Mouse (Mus musculus) limb, embryonic 13.5 days (tissue): ENCODE measurements around the gene Loxl3. TPM values are rescaled to one million over a fixed set of nuclear protein-coding genes. Genes with fewer than 3 reads are reported as not detected.

Experiments
- ATAC-seq: fragments of 200-750 bp; cut with Nextera tagmentation; 2 replicates; pipeline ENCODE4 v1.8.0; 2017; ENCODE audit warnings: low read depth, moderate number of reproducible peaks, moderate TSS enrichment; ENCODE audit not compliant: low FRiP score
- H3K27ac ChIP-seq: fragments of 300-500 bp; sonication (generic); 2 replicates; pipeline ENCODE4 v1.5.1; 2015; ENCODE audit warnings: inconsistent platforms, mild to moderate bottlenecking, moderate library complexity
- H3K27me3 ChIP-seq: fragments of 300-500 bp; sonication (generic); 2 replicates; pipeline ENCODE4 v1.6.1; 2015; ENCODE audit warnings: mild to moderate bottlenecking, inconsistent platforms
- H3K36me3 ChIP-seq: fragments of 300-500 bp; sonication (generic); 2 replicates; pipeline ENCODE4 v1.6.1; 2015; ENCODE audit warnings: inconsistent platforms, mild to moderate bottlenecking, moderate library complexity
- H3K4me1 ChIP-seq: fragments of 300-500 bp; sonication (generic); 2 replicates; pipeline ENCODE4 v1.6.1; 2015; ENCODE audit warnings: inconsistent platforms
- H3K4me2 ChIP-seq: fragments of 300-500 bp; sonication (generic); replicated peaks from 2 replicates; pipeline ENCODE4 v1.6.1; 2015; ENCODE audit warnings: inconsistent platforms, mild to moderate bottlenecking, moderate library complexity
- H3K4me3 ChIP-seq: fragments of 300-500 bp; sonication (generic); 2 replicates; pipeline ENCODE4 v1.5.1; 2015; ENCODE audit warnings: moderate library complexity, mild to moderate bottlenecking, inconsistent platforms
- H3K9ac ChIP-seq: fragments of 300-500 bp; sonication (generic); 2 replicates; pipeline ENCODE4 v1.6.1; 2015; ENCODE audit warnings: mild to moderate bottlenecking, inconsistent platforms
- H3K9me3 ChIP-seq: fragments of 300-500 bp; sonication (generic); 2 replicates; pipeline ENCODE4 v1.6.1; 2016; ENCODE audit warnings: inconsistent platforms
- WGBS: fragments of 180-500 bp; shearing (Covaris S2); methylation state at CpG from one replicate; pipeline ENCODE4 v1.1.7; 2015; 5-methylcytosine and 5-hydroxymethylcytosine counted together
- polyA plus RNA-seq: library from polyadenylated mRNA; unstranded; fragments of >200 nt; fragmentation: Nextera tagmentation; extraction: Ambion mirVana; gene quantifications from 2 replicates; pipeline ENCODE4 v1.2.1, GENCODE M21; 2015

Gene Loxl3
- polyA plus RNA-seq, 1 experiment from 2014 or later: 36.3 TPM

DNA sequence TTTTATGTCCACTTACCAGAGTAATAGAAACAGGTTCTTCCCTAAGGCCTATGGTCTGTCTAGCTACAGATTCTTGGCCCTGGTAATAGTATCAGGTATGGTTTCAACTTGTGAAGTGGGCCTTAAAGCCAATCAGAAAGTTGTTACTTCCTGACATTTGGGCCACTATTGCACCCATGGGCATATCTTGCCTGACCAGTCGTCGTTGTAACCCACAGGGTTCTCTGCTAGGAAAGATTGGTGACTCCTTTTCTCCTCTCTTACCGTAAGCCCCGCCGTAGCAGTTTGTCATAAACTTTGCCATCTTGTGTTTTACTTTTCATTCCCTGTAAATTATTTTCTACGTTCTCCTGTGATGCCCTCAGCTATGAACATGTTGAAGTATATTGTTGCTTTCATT, 13.9 kb upstream of the Loxl3 start:
- no peak overlapping the region for H3K9ac ChIP-seq
- 86% methylated on average over 6 of the region's 6 CpGs for WGBS
- no peaks in the 10 kb centered on the region for H3K36me3 ChIP-seq
- H3K4me3 ChIP-seq: no peak overlapping the region
- H3K4me1 ChIP-seq: no peaks in the 10 kb centered on the region
- H3K4me2 ChIP-seq: no peak overlapping the region
- ATAC-seq: no peak
- no peak overlapping the region for H3K27ac ChIP-seq
- H3K27me3 ChIP-seq: no peaks in the 10 kb centered on the region
- H3K9me3 ChIP-seq: no peaks in the 10 kb centered on the region

DNA sequence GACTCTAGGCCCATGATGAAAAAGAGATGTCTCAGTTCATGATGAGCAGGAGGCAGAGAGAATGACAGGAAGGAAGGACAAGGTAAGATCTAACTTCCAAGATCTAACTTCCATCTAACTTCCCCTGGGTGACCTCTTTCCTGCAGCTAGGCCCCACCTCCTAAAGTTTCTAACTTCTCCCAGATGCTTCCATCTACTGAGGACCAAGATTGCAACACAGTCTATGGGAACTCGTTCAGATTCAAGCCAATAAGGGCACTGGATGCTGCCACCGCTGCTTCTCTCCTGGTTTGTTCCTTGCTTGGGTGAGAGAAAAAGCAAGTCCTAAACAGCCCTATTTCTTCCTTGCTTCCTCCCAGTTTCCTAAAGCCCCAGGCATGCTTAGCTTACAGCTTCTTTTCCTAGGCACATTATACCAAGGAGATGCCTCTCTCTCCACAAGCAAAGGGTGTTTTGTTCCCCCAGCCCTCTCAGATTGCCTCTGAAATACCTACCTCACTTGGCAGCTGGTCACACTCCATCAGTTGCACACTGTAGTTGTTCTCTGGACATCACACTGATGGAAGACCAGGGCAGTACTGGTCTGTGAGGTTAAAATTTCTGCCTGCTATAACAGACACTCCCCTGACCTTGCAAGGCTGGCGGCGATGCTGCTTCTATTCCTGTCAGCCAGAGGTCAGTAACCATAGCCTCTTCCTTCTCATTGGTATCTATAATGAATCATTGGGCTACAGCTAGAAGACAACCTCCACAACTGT, 13.0 kb upstream of the Loxl3 start:
- H3K36me3 ChIP-seq: no peaks in the 10 kb centered on the region
- no peaks in the 10 kb centered on the region for H3K27me3 ChIP-seq
- no peak overlapping the region for H3K4me3 ChIP-seq
- H3K27ac ChIP-seq: no peak overlapping the region
- no peaks in the 10 kb centered on the region for H3K9me3 ChIP-seq
- no peak overlapping the region for H3K9ac ChIP-seq
- WGBS: 81% methylated on average over 4 of the region's 4 CpGs
- no peak for ATAC-seq
- no peaks in the 10 kb centered on the region for H3K4me1 ChIP-seq
- no peak overlapping the region for H3K4me2 ChIP-seq

DNA sequence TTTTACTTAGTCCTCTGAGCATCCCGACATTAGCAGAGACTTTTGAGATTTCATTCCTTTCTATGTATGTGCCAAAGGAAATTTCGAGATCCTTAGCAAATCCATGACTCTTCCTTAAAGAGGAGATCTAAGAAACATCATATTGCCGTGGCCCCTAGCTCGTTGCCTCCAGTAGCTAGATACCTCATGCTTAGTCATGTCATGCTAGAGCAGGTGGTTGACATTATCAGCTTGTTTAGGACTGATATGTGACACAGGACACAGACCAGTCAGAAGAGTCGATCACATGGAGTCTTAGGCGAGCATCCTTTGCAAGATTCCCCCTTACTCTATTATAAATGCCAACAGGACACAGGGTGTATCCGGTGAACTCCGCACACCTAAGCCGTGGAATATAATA, 11.0 kb upstream of the Loxl3 start:
- H3K36me3 ChIP-seq: no peaks in the 10 kb centered on the region
- H3K27ac ChIP-seq: no peak overlapping the region
- H3K4me3 ChIP-seq: no peak overlapping the region
- H3K4me2 ChIP-seq: no peak overlapping the region
- 85% methylated on average over 9 of the region's 9 CpGs for WGBS
- no peak for ATAC-seq
- no peaks in the 10 kb centered on the region for H3K9me3 ChIP-seq
- H3K27me3 ChIP-seq: no peaks in the 10 kb centered on the region
- peaks cover 9% of the 10 kb centered on the region for H3K4me1 ChIP-seq
- no peak overlapping the region for H3K9ac ChIP-seq

DNA sequence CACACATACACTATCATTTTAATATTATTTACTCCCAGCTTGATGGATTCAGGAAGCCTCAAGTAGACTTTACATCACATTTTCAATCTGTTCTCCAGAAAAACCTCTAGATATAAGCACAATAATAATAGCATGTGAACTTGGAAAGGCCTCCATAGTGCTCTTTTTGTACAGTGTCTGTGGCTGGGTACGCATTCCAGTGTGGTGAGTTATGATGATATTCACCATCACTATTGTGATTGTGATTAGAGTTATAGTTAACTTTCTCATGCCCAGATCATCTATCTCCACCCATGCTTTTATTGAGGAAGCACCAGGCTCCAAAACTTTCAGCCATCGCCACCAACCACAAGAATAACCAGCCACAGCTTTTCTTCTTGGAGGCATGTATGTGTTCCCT, 10.2 kb upstream of the Loxl3 start:
- H3K27me3 ChIP-seq: no peaks in the 10 kb centered on the region
- H3K9ac ChIP-seq: no peak overlapping the region
- no peak overlapping the region for H3K27ac ChIP-seq
- no peak for ATAC-seq
- peaks cover 13% of the 10 kb centered on the region for H3K4me1 ChIP-seq
- H3K4me3 ChIP-seq: no peak overlapping the region
- 89% methylated on average over 2 of the region's 2 CpGs for WGBS
- H3K9me3 ChIP-seq: no peaks in the 10 kb centered on the region
- no peak overlapping the region for H3K4me2 ChIP-seq
- no peaks in the 10 kb centered on the region for H3K36me3 ChIP-seq

DNA sequence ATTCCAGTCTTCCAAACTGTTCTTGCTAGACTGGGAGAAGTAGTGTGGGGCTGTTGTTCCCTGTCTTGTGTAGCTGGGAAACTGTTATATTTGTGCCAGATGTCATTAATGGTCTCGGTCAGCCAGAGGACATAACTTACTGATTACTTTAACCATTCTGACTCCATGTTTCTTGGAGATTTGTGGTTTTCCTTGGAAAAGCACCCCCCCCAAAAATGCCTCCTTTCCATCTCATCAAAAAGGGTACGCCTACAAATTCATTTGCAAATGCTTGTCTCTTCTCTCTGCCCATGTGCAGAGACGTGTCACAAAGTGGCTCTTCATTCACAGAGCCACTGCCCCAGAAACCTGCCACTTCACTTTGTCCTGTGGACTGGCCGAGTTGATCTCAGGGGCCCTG, 9.6 kb upstream of the Loxl3 start:
- Histone ChIP-seq H3K9ac (no peak overlapping the region), H3K4me2 (no peak overlapping the region), H3K27ac (no peak overlapping the region), H3K36me3 (no peaks in the 10 kb centered on the region), H3K27me3 (peaks cover under 1% of the 10 kb centered on the region; the same call in 1 of the 2 replicates), H3K9me3 (no peaks in the 10 kb centered on the region), H3K4me3 (no peak overlapping the region), H3K4me1 (peaks cover 19% of the 10 kb centered on the region)
- ATAC-seq: no peak
- 61% methylated on average over 4 of the region's 4 CpGs for WGBS

DNA sequence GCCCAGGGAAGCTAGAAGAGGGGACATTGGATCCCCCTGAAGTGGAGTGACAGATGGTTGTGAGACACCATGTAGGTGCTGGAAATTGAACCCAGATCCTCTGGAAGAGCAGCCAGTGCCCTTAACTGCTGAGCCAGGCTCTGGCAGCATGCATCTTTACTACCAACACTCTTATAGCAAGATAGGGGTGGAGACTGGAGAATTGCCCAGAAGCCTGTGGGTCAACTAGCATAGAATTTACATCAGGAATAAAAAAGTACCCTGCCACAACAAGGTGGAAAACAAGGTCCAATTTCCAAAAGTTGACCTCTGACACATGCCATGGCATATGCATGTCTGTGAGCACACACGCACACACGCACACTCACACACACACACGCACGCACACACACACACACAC, 8.8 kb upstream of the Loxl3 start:
- Histone ChIP-seq H3K4me2 (no peak overlapping the region), H3K36me3 (no peaks in the 10 kb centered on the region), H3K27ac (no peak overlapping the region), H3K9me3 (no peaks in the 10 kb centered on the region), H3K27me3 (peaks cover 9% of the 10 kb centered on the region), H3K4me3 (no peak overlapping the region), H3K9ac (no peak overlapping the region), H3K4me1 (peaks cover 27% of the 10 kb centered on the region)
- 89% methylated on average over 4 of the region's 4 CpGs for WGBS
- no peak for ATAC-seq

DNA sequence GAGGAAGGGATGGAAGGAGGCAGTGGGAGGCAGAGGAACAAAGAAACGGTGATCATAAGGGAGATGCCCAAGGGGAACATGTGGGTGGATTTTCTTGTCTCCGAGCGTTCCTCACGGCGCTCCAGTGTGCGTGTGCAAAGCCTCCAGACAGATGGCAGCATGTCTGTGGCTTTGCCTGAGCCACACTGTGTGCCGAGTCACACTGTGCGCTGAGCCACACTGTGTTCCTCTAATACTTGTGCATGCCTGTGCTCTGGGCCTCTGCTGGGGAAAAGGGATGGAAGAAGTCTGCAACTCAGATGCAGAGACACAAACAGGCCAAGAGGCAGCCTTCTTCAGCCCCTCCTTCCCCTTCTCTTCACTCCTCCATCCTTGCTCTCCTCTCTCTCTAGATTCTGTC, 6.7 kb upstream of the Loxl3 start:
- H3K9me3 ChIP-seq: no peaks in the 10 kb centered on the region
- ATAC-seq: no peak
- no peaks in the 10 kb centered on the region; the same call in 1 of the 2 replicates for H3K36me3 ChIP-seq
- 74% methylated on average over 8 of the region's 8 CpGs for WGBS
- no peak overlapping the region for H3K4me3 ChIP-seq
- H3K4me1 ChIP-seq: peaks cover 40% of the 10 kb centered on the region
- H3K27ac ChIP-seq: peak overlapping the region; percentile 52; the same call in 1 of the 2 replicates
- peaks cover 30% of the 10 kb centered on the region for H3K27me3 ChIP-seq
- peak overlapping the region; percentile 45; the same call in 1 of the 2 replicates for H3K9ac ChIP-seq
- H3K4me2 ChIP-seq: no peak overlapping the region

DNA sequence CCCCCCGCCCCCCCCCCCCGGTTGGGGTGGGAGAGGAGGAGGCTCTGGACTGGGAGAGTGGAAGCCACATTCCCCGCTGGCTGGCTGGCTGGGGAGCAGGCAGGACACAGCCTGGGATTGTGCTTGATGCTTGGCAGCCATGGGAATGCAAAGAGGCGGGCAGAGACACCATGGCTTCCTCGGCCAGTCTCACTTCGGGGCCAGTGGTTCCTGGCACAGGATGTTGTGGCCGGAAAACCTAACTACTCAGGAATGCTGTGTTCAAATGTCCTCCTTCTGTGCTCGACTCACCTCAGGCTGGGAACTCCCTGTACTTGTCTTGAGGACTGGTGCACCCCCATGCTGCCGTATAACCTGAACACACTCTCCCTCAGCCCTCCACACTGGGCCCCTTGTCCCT, 6.3 kb upstream of the Loxl3 start:
- Histone ChIP-seq H3K4me1 (peaks cover 44% of the 10 kb centered on the region), H3K9me3 (no peaks in the 10 kb centered on the region), H3K4me2 (no peak overlapping the region), H3K27me3 (peaks cover 32% of the 10 kb centered on the region), H3K9ac (peak overlapping the region; percentile 45; the same call in 1 of the 2 replicates), H3K4me3 (no peak overlapping the region), H3K36me3 (no peaks in the 10 kb centered on the region; the same call in 1 of the 2 replicates), H3K27ac (peak overlapping the region; percentile 52; the same call in 1 of the 2 replicates)
- 0 out of 2 replicates have a peak, but pooled peaks have one; percentile 42 for ATAC-seq
- WGBS: 50% methylated on average over 7 of the region's 9 CpGs

DNA sequence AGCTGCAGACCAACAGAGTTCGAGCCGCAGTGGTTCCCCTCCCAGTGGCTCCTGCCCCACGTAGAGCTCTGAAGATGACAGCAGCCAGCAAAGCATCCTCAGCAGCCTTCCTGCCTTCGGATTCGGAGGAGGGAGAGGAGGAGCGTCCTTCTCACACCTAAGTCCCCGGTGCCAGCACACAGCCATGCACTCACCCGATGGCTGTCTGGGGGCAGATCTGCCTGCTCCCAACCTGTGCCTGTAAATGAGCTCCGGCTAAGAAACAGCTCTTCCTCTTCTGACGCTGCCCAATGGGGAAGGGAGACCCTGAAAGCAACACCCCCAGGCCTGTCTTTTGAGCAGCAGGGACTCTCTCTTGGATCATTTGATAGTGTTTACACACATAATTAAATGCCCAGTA, 4.2 kb upstream of the Loxl3 start:
- H3K36me3 ChIP-seq: no peaks in the 10 kb centered on the region; the same call in 1 of the 2 replicates
- H3K27ac ChIP-seq: no peak overlapping the region
- peaks cover 32% of the 10 kb centered on the region for H3K27me3 ChIP-seq
- no peaks in the 10 kb centered on the region for H3K9me3 ChIP-seq
- H3K4me2 ChIP-seq: no peak overlapping the region
- peaks cover 51% of the 10 kb centered on the region for H3K4me1 ChIP-seq
- 30% methylated on average over 10 of the region's 10 CpGs for WGBS
- H3K9ac ChIP-seq: no peak overlapping the region
- no peak for ATAC-seq
- H3K4me3 ChIP-seq: no peak overlapping the region

DNA sequence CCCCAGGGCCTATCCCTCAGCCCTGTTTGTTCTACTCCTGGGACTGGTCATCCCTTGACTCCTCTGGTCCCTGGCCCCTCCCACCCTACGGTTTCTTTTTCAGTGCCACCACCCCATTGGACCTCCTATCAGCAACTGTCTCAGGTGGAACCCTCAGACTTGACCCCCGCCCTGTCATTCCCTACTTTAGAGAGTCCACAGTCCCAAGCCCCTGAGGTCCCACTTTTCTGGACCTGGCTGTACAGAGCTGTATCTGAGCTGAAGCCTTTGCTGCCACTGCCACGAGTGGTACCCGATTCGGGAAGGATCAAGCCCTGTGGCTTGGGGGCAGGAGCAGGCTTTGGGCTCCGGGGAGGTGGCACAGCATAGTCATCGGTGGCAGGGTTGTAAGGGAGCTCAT, 2.9 kb upstream of the Loxl3 start:
- peaks cover 32% of the 10 kb centered on the region for H3K27me3 ChIP-seq
- H3K9me3 ChIP-seq: no peaks in the 10 kb centered on the region
- no peak overlapping the region for H3K4me3 ChIP-seq
- WGBS: 62% methylated on average over 7 of the region's 7 CpGs
- no peaks in the 10 kb centered on the region; the same call in 1 of the 2 replicates for H3K36me3 ChIP-seq
- ATAC-seq: no peak
- 0 out of 2 replicates have a peak overlapping the region, but pooled peaks have one; percentile 19 for H3K9ac ChIP-seq
- no peak overlapping the region for H3K27ac ChIP-seq
- H3K4me1 ChIP-seq: peaks cover 64% of the 10 kb centered on the region
- H3K4me2 ChIP-seq: peak overlapping the region; percentile 86

DNA sequence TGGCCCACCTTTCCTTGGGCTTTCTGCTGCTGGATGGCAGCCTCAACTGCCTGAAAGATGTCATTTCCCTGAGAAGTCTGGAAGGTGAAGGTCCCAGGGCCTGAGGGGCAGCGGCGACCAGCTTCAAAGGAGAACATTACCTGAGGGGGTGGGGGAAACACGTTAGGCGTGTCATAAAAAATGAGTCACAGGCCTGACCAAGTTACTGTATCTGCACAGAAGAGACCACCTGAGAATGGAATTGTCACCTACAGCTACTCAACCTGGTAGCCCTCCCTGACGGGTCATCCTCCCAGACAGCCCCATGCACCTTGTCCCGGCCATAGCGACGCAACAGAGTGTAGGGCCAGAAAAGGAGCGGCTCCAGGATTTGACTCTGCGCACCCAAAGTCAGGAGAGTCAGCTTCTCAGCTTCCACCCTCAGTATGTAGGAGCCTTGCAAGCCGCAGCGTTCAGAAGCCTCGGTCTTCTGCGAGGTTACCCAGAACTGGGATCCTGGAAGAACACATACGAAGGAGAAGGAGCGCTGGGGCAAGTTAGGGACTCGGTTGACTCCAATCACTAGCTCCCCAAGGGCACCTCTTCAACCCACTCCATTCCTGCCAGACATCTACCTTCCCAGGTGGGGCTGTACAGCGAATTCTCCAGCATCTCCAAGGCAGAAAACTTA, 1.9 kb upstream of the Loxl3 start:
- Histone ChIP-seq H3K9ac (peak overlapping the region; percentile 73), H3K4me2 (peak overlapping the region; percentile 86), H3K27ac (no peak overlapping the region), H3K36me3 (no peaks in the 10 kb centered on the region; the same call in 1 of the 2 replicates), H3K9me3 (no peaks in the 10 kb centered on the region), H3K27me3 (peaks cover 32% of the 10 kb centered on the region), H3K4me1 (peaks cover 64% of the 10 kb centered on the region), H3K4me3 (peak overlapping the region; percentile 64)
- WGBS: 20% methylated on average over 18 of the region's 18 CpGs
- no peak for ATAC-seq

DNA sequence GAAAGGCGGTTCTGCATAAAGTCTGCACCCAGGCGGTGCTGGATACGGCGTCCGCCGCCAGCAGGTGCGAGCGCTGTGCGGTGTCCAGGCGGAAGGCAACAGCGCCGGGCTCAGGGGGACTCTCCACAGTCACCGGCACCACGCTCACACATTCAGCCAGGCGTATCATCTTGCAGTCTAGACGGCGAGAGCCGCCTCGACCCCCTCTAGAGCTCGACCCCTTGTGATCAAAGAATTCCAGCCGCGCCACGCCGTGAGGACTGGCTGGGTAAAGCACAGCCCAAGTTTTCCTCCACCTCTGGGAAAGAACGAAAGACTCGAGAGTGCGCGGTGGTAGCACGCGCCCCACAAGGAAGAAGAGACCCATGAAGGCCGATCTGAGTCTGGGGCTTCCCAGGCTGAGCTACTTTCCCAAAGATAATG, 1.2 kb upstream of the Loxl3 start:
- WGBS: under 1% methylated on average over 31 of the region's 31 CpGs
- ATAC-seq: peak; percentile 33

More for the DNA sequence above, 1.2 kb upstream of the Loxl3 start:
- Histone ChIP-seq H3K4me3 (peak overlapping the region; percentile 64), H3K27me3 (peaks cover 32% of the 10 kb centered on the region), H3K9me3 (no peaks in the 10 kb centered on the region), H3K36me3 (peaks cover 4% of the 10 kb centered on the region; the same call in 1 of the 2 replicates), H3K9ac (peak overlapping the region; percentile 73), H3K4me2 (peak overlapping the region; percentile 86), H3K4me1 (peaks cover 58% of the 10 kb centered on the region), H3K27ac (peak overlapping the region; percentile 76)
